Mouse (Mus musculus) cerebellum, postnatal 4 days (tissue): Measurements from ENCODE around the gene Creb3l4.
"Not testable (repeated sequence)": the region's sequence is repeated elsewhere in the genome, so short reads cannot be mapped to it uniquely, and the experiment has no call there.

Source experiments
- DNase-seq, 2 experiments: peaks; one replicate each; pipeline ENCODE4 v3.0.0; 2022; ENCODE audit warnings: low spot score in 2 of 2, mixed read lengths in 1 of 2

Gene Creb3l4

GRCm38 (mm10) chr3:90265034-90265931 is 22.0 kb upstream of the Creb3l4 start, which contains the start of gene Dennd4b:
Gene Dennd4b (plus strand): TSS chr3:90265185.
- DNase-seq, result peak; percentile 92 to 94

GRCm38 (mm10) chr3:90264687-90265033 is 21.3 kb upstream of the Creb3l4 start:
- DNase-seq, result no peak

GRCm38 (mm10) chr3:90263121-90263771 is 19.9 kb upstream of the Creb3l4 start:
- no peak for DNase-seq

GRCm38 (mm10) chr3:90258521-90258920 is 15.2 kb upstream of the Creb3l4 start:
- DNase-seq, result no peak

- DNase-seq, result peak in 1 of 2 experiments; percentile 61
Observed at GRCm38 (mm10) chr3:90256731-90257530, 13.6 kb upstream of the Creb3l4 start.

- DNase-seq, result no peak
Observed at GRCm38 (mm10) chr3:90255784-90256353, 12.6 kb upstream of the Creb3l4 start.

- DNase-seq, result no peak
Observed at GRCm38 (mm10) chr3:90255194-90255565, 11.9 kb upstream of the Creb3l4 start.

GRCm38 (mm10) chr3:90254419-90255193 is 11.3 kb upstream of the Creb3l4 start:
- no peak for DNase-seq

- peak; percentile 75 to 92 for DNase-seq
Observed at GRCm38 (mm10) chr3:90253653-90254418, 10.5 kb upstream of the Creb3l4 start, which contains the start of gene Crtc2. Gene Crtc2 (plus strand): TSS chr3:90254163.

- not testable (repeated sequence) for DNase-seq
Observed at GRCm38 (mm10) chr3:90253174-90253573, 9.9 kb upstream of the Creb3l4 start.

- DNase-seq, result not testable (repeated sequence)
Observed at GRCm38 (mm10) chr3:90252659-90253058, 9.3 kb upstream of the Creb3l4 start.

- not testable (repeated sequence) for DNase-seq
Observed at GRCm38 (mm10) chr3:90251731-90252226, 8.5 kb upstream of the Creb3l4 start.

- DNase-seq, result no peak
Observed at GRCm38 (mm10) chr3:90250791-90251190, 7.5 kb upstream of the Creb3l4 start.

- DNase-seq, result no peak
Observed at GRCm38 (mm10) chr3:90248746-90249100, 5.4 kb upstream of the Creb3l4 start.

GRCm38 (mm10) chr3:90247960-90248745 is 4.8 kb upstream of the Creb3l4 start, which contains the start of gene Slc39a1:
Gene Slc39a1 (plus strand): TSS chr3:90248172.
- DNase-seq, result peak; percentile 74 to 90

GRCm38 (mm10) chr3:90247630-90247959 is 4.3 kb upstream of the Creb3l4 start:
- DNase-seq, result no peak

- DNase-seq, result no peak
Observed at GRCm38 (mm10) chr3:90245406-90245805, 2.1 kb upstream of the Creb3l4 start.

GRCm38 (mm10) chr3:90241669-90242358 is 1.5 kb downstream of the Creb3l4 start:
- DNase-seq, result no peak

GRCm38 (mm10) chr3:90241251-90241650 is 2.1 kb downstream of the Creb3l4 start:
- no peak for DNase-seq
